Mouse (Mus musculus): ENCODE measurements around the gene Galr2.

Galr2 gene
- long read RNA-seq, experiment 1 = 0 reads
- long read RNA-seq, experiment 2 = 0 reads

- intact Hi-C loops (cut with DNase I) = no loop called here
These were observed at the start of gene Galr2 for GRCm38 (mm10) chr11:116280751-116281663. Gene Galr2, plus strand, starts transcription at chr11:116280939.

GRCm38 (mm10) chr11:116232427-116232826 is 48.3 kb upstream of the Galr2 start:
- intact Hi-C loops (cut with DNase I) = no loop called here

DNA sequence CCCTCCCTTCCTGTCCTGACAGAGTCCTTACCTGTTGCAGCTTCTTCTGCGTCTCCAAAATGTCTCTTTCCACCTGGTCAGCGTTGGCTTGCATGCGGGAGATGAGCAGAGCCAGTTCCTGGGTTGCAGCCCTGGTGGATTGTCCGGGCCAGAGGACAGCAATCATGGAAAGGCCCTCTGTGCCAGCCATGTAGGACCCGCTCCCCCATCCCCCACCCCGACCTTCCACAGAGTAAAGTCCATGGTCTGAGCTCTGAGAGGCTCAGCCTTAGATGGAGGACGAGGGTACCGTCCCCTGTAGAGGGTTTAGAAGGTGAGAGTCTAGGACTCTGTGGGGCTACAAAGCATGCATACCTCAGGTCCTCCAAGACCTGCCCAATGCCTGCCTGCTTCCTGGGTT is 45.8 kb upstream of the Galr2 start:
- intact Hi-C loops (cut with DNase I) = no loop called here

GRCm38 (mm10) chr11:116237742-116238395 is 42.9 kb upstream of the Galr2 start, which contains the start of gene Evpl:
Gene Evpl, minus strand, starts transcription at chr11:116238077.
- intact Hi-C loops (cut with DNase I) = no loop called here

GRCm38 (mm10) chr11:116239797-116240196 is 40.9 kb upstream of the Galr2 start:
- intact Hi-C loops (cut with DNase I) = no loop called here

GRCm38 (mm10) chr11:116241744-116242235 is 38.9 kb upstream of the Galr2 start:
- intact Hi-C loops (cut with DNase I) = no loop called here

GRCm38 (mm10) chr11:116244580-116244979 is 36.2 kb upstream of the Galr2 start:
- intact Hi-C loops (cut with DNase I) = no loop called here

- intact Hi-C loops (cut with DNase I) = no loop called here
These were observed 35.1 kb upstream of the Galr2 start for GRCm38 (mm10) chr11:116245616-116246015.

DNA sequence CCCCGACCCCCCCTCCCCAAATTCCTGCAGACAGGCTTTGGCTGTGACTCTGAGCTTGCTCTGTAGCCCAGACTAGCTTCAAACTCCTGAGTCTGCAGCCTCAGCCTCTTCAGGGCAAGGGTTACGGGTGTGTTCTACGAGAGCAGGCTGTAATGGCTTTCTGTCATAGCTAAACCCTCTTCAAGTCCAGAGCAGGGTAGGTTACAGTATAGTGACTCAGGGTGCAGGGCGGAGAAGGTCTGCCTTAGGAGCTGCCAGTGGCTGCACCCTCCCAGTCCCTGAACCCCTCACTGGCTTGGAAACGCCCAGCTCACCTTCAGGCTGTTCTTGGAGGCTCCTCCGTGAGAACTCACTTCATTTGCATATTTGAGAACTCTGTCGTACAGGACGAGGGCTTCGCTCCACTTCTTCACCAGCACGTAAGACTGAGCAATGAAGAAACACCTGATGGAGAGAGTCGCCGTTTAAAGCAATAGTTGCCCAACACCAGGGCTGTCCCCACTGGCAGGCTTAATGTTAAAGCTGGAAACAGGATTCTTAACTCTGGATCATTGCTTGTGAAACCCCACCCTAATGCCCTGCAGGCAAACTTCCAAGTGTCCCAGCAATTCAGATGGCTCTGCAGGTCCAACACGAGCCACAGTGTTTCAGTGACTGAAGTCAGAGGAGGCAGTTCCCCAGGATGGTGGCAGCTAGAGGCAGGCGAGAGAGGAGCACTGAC is 33.1 kb upstream of the Galr2 start:
- intact Hi-C loops (cut with DNase I) = no loop called here

DNA sequence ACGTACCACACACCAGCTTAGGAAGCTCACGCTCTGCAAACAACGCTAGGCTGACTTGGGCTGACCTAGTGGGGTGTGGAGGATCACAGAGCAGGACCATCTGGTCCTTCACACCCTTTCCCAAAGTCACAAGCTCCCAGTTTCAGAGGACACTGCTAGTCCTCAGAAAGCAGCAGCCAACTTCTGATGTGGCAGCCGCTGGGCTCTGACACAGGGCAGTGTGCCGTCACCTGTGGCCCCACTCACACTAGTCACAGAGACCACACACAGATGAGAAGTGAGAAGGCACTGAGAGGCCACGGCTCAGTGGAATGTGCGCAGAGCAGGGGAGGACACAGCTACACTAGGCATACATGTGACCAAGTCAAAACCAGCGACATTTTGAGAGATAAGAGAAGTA is 29.8 kb upstream of the Galr2 start:
- intact Hi-C loops (cut with DNase I) = no loop called here

DNA sequence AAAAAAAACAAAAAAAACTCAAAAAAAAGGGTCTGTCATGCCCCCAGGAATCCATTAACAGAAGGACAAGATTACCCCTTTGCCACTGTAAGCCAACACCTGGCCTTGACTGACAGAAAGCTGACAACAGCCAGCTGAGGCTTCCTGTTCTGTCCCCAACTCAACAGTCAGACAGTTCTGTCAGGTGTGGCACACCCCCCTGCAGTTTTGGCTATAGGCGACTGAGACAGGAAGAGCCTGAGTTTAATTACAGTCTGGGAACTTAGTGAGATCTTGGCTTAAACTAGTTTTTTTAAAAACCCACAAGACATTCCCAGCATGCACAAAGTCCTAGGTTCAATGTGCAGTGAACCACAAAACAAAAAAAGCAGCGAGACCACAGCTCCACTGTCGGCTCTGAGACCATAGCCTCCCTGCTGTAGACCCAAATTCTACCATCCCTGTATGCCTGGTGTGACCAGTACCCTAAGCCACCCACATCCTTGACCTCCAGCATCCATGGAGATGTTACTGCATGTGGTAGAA is 27.6 kb upstream of the Galr2 start:
- intact Hi-C loops (cut with DNase I) = no loop called here

DNA sequence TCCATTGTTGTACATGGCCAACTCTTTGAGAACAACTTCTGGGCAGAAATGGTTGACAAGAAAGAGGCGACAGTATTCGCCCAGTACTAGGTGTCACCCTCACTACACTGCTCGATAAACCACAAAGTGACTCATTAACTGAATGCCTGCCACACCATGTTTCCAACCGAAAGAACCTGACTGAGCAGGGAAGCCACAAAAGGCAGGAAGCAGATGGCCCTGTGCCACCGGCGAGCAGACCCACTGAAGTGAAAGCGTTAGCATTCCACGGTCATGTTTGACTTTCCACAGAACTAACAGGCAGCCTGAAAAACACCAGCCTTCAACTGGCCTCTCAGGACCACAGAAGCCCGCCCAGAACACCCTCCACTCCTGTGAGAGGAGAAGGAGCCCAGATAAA is 26.1 kb upstream of the Galr2 start:
- intact Hi-C loops (cut with DNase I) = no loop called here

DNA sequence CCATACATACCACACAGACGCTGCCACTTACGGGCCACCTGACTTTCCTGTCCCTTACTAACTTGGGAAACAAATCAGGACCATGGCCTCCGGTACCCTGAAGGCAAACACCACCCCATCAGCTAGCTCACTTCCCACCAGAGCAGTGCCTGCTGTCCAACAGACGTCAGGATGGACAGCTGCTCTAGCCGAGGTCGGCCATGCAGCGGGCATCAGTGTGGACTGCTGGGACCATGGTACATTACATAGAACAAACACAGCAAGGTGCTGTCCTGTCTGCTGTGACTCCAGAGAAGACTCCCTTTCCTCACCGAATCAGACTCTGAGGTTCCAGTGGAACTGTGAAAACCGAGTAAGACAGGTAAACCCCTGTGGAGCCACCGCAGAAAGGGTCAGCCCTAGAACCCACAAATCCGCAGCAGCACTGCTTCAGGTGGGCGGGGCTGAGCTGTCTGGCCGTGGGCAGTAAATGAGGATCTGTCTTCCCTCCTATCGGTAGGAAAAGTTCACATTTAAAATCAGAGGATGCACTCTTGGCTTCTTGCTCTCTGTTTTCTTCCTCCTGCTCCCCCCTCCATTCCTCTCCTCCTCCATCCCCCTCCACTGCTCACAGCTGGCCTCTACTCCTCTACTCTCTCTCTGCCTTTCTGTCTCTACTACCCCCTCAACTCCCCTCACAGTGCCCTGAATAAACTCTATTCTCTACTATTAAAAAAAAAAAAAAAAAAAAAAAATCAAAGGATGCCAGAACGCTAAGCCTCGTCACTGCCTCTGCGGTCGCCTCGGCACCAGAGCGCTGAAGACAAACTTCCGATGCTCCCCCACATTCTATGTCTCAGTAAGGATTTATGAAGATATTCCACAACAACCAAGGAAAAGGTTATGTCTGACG is 25.4 kb upstream of the Galr2 start:
- intact Hi-C loops (cut with DNase I) = no loop called here

DNA sequence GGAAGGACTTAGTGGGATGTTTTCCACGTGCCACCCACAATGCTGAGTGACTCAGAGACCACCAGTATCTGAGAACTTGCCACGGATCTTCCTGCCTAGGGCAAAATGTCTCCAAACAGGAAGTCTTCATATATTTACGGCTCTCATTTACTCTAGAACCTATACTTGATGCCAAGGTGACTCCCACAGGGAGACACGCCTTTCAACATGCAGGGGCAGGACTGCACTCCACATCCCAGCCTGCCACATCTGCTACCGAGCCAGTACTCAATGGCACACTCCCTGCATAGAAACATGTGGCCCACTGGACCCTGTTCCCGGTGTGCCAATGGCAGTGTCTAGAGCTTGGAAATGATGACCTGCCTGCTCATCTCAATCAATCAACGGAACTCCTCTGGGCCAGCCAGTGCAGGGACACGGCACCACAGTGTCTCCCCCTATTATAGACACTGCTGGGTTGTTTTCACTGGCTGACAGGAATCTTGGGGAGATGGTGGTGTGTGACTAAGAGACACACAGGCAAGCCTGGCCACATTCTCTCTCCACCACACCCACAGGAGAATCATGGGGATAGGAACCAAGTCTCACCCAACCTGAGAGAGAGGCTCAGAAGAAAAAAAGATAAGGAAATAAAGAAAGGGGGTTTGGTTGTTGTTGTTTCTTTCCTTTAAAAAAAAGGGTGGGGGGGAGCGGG is 24.6 kb upstream of the Galr2 start:
- intact Hi-C loops (cut with DNase I) = no loop called here

GRCm38 (mm10) chr11:116259461-116259860 is 21.3 kb upstream of the Galr2 start:
- intact Hi-C loops (cut with DNase I) = no loop called here

- intact Hi-C loops (cut with DNase I) = no loop called here
These were observed 20.5 kb upstream of the Galr2 start for GRCm38 (mm10) chr11:116260259-116260658.

DNA sequence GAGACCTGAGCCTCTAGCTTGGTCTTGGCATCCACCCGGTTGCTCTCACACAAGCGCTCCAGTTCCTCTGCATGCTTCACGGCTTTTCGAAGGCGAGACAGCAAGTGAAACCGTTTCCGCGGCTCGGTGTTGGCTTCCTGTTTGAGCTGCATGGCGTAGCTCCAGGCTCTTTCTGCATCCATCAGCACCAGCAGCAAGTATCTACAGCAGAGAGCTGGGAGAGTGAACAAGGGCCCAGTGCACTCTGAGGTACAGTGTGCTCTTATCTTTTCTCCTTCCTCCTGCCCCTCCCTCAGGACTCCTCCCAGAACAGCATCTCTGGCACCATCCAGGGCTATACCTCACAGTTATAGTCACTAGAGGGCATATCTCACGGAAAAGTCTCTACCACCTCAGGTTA is 15.4 kb upstream of the Galr2 start:
- intact Hi-C loops (cut with DNase I) = no loop called here

DNA sequence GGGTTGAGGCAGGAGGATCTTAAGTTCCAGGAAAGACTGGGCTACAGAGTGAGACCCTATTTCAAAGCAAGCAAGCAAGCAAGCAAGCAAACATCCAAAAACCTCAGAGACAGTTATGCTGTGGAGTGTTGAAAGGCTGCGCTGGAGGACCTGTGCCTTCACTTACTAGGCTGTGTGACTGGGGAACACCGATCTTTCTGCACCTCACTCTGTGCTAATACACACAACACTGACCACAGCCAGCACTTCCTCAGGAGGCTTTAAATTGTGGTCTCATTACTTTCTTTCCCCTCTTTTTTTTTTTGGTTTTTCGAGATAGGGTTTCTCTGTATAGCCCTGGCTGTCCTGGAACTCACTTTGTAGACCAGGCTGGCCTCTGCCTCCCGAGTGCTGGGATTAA is 14.9 kb upstream of the Galr2 start:
- intact Hi-C loops (cut with DNase I) = no loop called here

DNA sequence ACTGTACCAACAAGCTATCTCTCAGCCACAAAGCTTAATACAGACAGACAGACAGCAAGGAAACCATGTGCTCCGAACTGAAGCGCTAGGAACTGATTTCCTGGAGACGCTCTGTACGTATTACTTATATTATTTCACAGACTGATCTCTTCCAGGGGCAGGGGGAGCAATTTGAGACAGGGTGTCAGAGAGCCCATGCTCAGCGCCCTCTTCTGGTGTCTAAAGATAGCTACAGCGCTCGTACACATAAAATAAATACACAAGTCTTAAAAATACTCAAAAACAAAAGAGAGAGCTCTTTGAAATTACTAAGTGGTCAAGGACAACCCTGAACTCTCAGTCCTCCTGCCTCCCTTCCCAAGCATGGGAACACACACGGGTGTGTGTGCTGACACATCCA is 13.1 kb upstream of the Galr2 start:
- intact Hi-C loops (cut with DNase I) = no loop called here

- intact Hi-C loops (cut with DNase I) = no loop called here
These were observed 12.4 kb upstream of the Galr2 start for GRCm38 (mm10) chr11:116268313-116268712.
